Mouse (Mus musculus): ENCODE results near the gene Pdhb. TPM values are rescaled to one million over a fixed set of nuclear protein-coding genes. Genes with fewer than 3 reads are reported as not detected.

Pdhb gene
- polyA plus RNA-seq (2012; rRNA removed) = 112 and 136 TPM in 2 replicates

DNA sequence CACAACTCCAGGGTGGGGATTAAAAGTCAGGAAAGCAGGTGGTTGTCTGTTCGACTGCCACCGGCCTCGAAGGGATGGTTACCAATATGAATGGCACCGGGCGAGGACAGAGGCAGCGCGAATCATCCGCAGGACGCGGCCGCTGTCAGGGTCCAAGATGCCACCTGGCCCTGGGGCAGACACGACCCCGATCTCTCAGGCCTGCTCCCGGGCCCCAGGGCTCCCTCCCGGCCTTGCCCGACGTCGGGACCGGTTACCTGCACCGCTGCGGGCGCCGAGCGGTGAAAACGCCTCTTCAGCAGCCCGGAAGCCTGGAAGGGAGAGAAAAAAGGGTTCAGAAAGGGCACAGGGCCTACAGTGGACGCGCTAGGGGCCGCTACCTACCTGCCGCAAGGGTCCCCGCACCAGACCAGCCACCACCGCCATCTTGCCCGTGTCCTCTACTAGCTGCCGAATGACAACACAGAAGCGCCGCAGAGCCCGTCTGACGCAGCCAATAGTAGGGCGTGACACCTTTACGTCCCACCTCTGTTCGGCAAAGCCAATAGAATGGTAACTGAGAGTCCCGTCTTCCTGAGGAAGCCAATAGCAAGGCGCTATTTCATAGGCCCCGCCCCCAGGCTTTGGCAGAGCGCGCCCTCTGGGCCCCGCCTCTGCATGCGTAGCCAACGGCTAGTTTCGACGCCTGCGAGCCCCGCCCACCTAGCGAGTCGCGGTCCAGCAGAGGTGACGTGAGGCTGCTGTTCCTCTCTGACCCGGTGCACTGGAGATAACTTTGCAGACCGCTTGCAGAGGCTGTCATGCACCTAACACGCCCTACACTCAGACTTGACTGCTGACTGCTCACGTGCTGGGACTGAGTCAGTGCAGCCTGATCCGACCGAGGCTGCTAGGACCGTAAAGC lies at the start of gene Pdhb:
Gene Pdhb (minus strand): TSS at position 519 of the 904 bp plus-strand sequence.
- peak; percentile 92 for DNase-seq (ENCODE audit: low spot score)

DNA sequence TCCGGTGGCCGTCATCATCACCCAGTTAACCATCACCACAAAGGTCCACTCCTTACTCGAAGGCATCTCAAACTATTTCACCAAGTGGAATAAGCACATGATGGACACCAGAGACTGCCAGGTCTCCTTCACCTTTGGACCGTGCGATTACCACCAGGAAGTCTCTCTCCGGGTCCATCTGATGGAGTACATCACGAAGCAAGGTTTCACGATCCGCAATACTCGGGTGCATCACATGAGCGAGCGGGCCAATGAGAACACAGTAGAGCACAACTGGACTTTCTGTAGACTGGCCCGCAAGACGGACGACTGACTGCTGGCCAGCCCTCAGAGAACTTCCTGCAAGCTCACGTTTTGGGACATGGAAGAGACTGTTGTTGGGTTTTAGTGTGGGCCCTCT lies 49.7 kb upstream of the Pdhb start:
- no peak for DNase-seq (ENCODE audit: low spot score)

DNA sequence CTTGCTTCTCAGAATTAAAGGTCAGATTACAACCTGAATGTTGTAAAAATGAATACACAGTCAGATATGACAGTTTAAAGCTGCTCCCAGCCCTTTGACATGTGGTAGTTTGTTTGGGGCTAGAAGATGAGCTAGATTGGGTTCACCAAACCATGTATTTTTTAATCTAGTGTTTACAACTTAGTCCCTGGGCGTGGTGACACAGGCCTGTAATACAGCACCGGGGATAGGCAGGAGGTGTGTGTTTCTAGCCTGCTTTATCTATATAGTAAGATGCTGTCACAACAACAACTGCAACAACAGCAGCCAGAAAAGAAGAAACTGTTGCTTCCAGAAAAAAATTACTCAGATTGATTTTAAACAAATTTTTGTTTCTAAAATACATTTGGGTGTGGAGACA lies 48.1 kb upstream of the Pdhb start:
- DNase-seq (ENCODE audit: low spot score) = no peak

DNA sequence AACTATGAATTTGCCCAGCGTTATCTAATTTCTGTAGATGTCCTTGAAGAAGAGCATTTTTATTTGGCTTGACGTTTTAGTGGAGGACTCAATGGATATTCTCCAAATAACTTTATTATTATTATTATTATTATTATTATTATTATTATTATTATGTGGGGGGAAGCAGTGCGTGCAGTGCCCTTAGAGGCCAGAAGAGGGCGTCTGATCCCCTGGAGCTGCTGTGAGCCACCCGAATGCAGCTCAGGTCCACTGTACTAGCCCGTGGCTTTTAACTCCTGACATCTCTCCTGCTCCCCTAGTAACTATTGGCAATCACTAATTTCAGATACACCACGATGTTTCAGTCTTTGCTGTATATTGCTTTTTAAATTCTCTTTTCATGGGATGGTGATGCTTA lies 47.5 kb upstream of the Pdhb start:
- DNase-seq (ENCODE audit: low spot score) = no peak

DNA sequence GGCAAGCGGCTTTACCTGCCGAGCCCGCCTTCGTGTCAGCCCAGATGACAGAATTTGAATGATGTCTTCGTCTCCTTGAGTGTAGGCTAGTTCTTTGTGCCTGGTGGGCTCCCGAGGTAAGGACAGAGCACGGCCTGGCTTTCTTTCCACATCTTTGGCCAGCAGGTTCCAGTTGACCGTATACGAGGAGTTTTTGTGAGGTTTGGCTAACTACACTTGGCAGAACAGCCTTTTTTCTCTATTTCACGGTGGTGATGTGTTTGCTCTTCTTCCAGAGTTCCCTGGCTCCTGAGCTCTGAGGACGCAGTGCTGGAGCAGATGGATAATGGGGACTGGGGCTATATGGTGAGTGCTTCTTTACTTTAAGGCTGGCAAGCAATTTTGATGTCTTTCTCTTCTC lies 47.1 kb upstream of the Pdhb start:
- DNase-seq (ENCODE audit: low spot score) = no peak

DNA sequence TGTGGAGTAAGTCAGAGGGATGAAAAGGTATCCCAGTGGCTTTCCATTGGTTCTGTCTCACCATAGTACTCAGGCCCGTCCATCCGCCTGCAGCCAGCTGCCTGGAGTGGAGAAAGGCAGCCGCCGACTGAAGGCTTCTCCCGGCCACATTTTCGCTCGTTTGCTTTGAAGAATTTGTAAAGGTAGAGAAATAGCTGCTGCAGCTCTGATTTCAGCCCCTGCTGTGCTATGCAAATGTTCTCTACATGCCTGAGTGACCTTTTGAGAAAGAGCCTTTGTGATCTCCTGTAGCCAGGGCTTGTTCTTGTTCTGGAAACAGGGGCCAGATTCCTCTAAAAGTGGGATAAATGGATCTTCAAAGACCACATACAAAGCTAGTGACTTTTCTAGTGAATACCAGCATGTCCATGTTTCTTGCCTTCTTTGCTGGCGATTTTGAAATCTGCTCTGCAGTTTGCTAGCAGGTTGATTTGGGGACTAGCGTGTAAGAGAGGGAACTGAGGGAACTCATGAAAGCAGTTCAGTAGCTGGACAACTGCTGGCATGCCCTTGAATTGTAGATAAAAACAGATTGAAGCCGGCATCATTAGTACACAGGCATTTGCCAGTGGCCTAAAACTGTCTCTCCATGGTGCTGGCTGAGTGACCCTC lies 46.0 kb upstream of the Pdhb start:
- no peak for DNase-seq (ENCODE audit: low spot score)

DNA sequence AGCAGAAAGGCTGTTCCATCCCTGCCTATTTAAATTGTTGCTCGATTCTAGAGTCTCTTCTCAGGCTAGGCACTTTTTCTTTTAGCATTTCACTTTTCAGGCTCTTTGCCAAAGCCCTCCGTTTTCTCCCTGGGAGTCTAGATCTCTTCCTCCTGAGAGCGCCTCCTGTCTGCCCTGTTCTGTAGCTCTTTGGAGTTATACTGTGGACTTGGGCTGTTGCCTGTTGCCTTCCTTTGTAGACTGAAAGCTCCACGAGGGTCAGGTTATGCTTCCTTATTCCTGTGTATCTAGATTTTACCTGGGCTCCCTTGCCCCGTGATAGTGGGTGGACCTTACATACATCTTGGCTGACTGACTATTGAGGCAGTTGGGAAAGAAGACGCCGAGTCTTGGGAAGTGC lies 45.4 kb upstream of the Pdhb start:
- DNase-seq (ENCODE audit: low spot score) = no peak

DNA sequence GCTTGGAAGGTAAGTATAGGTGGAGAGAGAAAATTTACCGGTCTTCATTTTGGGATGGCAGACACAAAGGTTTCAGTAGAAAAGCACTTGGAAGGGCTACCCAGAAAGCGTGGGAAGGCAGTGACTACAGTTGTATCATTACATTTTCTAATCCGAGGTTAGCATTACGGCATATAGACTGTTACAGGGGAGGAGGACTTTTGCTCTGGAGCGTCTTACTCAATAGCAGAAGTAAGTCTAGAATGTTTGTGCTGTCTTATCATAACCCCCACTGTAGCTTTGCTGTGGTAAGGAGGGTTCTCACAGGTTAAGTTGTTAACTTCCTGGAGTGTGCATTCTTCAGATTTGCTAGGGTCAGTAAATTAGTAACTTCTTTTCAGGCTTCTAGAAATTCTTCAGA lies 43.3 kb upstream of the Pdhb start:
- DNase-seq (ENCODE audit: low spot score) = no peak

DNA sequence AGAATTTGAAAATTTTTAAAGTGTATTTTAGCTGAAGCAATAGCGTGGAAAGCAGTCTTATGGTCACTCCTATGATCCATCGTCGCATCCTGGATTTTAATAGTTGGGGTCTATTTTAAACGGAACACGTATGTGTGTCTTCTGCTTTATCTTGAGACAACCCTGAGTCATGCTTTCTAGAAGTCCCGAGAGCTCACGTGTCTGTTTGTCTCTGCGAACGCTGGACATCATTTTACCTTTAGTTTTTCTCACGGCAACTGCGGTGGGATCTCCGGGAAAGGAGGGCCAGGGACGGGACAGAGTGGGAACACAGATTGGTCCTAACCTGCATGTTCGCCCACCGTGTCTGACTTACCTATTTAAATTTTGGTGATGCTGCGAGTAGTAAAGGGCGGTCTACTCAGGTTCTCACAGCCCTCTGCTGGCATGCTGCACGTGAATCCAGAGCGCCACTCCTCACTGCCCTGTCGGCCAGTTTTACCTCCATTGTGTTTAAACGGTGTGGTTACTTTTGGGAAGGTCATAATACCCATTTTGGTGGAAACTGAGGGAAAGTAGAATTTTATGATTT lies 42.5 kb upstream of the Pdhb start:
- DNase-seq (ENCODE audit: low spot score) = no peak

DNA sequence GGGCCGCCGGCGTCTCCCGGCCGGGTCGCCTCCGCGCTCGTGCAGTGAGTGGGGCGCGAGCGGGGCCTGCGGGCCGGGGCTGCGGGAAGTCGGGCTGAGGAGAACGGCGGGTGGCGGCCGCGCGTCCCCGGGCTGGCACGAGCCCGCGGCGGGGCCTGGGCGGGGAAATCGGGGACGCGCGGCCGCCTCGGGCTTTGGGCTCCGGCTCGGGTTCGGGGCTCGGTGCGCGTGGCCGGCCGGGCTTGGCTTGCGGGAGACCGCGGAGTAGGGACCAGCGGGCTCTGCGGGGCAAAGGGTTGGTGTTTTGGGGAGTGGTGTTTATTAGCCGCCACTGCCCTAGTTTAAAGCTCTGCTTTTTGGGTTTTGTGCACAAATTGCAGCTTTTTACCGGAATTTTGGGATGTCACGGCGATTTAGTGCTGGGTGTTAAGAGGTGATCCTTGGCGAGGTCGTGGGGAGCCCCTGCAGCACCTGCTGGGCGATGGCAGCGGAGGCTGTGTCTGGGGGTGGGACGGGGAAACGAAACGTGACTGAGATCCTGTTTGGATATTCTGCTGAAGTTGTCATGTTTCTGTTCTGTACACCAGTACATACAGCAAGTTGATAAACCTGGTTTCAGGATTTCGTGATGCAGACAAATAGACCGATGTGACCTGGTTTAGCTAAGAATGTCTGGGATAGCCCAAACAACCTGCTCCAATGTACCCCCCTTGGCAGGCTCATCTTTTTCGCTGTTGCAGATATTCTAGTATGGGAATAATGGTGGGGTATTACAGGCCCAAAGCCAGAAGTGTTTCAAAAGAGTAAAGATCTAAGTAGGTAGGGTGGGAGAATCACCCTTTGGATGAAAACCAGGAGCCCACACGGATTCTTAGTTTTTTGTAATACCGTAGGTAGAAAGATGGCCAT lies 41.7 kb upstream of the Pdhb start:
- no peak for DNase-seq (ENCODE audit: low spot score)

DNA sequence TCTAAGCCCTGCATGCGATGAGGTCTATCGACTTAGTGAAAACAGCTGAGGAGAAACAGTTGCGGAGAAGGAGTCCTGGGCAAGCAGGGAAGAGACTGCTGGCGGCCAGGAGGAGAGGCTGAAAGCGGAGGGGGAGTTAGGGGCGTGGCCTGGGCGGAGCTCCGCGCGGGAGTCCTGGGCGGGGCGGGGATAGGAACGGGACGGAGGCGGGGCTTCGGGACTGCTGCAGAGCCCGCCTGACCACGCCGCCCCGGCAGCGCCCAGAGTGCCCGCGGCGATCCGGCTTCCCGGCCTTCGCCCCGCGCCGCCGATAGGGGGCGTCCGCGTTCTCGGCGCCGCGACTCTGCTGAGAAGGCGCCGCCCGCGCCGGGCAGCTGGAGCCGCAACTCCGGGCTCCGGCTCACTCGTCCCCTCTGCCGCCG lies 41.0 kb upstream of the Pdhb start, which contains the start of gene Kctd6:
Gene Kctd6 (plus strand): TSS at position 338 of the 422 bp plus-strand sequence.
- peak; percentile 97 for DNase-seq (ENCODE audit: low spot score)

DNA sequence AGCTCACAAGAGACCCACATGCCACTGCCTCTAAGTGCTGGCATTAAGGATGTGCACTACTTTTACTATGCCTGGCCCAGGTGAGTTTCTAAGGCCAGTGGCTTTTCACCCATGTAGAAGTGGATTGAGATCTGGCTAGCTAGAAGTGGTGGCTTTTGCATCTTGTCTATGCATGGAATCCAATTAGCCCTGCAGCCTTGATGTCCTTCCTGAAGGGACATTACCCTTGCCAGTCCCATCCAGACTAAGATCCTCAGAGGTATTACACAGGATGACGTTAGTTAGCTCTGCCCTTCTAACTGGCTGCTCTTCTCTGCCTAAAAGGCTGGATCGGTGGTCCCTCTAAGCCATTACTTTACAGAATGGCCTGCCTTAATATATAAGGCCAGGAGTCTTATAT lies 40.2 kb upstream of the Pdhb start:
- no peak for DNase-seq (ENCODE audit: low spot score)

DNA sequence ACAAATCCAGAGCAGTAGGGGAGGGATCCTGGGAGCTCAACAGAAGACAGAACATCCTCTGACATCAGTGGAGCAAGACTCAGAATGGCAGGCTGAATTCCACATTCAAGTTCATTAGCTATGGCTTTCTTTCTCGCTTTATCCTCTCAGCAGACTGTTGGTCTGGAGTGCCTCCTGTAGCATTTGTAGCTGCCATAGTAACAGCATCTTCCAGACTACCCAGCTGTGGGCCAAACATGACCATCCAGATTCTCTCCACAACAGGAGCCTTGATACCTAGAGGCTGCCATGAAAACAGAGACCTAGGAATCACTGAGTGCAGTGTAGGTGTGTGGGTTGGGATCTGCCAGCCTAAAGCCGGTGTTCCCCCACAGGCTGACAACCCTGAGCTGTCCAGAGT lies 37.1 kb upstream of the Pdhb start:
- DNase-seq (ENCODE audit: low spot score) = no peak

DNA sequence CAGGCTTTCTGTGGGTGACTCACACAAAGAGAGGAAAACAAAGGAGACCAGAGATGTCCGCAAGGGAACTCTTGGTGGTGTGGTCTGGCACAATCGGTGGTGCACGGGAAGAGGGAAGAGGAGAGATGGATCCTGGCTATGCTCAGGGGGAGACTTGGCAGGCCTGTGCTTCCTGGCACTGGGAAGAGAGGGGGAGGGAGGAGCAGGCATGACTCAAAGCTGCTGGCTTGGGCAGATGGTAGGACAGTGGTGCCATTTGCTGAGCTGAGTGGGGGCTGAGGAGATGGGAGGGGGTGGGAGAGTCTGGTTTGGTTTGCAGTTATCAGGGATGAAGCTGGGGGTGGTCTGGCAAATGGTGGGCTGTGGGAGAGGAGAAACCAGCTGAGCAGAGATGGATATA lies 36.1 kb upstream of the Pdhb start:
- no peak for DNase-seq (ENCODE audit: low spot score)

DNA sequence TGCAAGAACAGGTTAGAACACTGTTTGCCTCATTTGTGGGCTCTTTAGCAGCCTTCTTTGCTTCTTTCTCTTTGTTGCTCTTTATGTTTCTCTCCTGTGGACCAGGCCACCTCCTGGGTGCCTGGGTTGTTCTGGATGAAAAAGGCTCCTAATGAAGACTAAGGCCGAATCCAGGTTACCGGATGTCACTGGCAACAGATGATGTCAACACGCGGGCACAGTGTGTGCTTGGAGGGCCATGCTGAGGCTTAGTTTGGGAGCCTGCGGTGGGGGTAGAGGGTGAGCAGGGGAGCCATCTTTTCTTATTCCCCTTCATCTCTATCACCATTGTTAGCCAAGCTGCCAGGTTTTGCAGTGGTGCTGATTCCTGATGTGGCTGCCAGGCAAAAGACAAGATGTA lies 34.7 kb upstream of the Pdhb start:
- no peak for DNase-seq (ENCODE audit: low spot score)

DNA sequence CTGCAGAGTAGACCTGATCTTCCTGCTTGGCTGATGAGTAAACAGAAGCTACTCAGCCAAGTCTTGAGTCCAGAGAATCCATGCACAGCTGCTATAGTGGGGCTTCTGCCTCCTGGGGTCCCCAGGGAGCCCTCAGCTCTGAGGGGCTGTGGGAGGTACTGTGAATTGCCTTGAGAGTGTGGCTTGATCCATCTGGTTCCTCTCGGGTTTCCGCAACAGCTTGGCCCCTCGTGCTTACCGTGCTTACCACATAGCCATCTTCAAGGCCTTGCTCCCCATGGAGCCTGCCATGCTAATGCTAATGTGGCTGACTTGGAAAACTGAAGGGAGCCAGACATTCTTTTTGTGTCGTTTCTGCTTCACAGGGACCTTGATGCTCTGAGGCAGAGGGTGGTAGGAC lies 34.3 kb upstream of the Pdhb start:
- DNase-seq (ENCODE audit: low spot score) = no peak

DNA sequence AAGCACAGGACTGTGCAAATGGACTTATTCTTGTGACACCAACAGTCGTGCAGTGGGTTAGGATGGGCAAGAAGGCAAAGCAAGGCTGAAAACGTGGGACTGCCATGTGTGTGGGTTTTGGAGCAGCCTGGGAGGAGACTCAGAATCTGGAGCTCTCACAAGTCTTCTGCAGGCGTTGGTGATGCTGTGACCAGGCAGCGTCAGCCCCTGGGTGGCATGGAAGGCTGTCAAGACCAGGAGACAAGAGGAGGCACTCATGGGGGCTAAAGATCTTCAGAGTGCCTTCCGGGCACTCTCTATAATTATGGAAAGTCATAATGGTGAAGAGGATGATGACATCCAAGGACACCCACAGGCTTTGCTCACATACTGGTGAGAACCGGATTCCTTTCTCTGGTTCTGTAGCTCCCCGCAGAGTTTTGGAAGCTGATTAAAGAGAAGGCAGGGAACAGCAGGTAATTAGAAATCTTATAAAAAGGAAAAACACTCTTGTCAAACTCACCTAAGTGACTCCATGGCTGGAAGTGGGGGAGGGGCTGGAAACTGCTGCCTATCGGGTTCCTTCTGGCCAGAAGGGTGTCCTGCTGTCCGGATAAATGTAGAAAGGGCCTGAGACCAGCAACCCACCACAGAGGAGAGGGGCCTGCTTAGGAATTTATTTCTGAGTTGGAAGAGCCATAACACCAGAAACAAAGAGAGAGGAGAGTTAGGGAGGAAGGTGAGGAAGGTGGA lies 33.5 kb upstream of the Pdhb start:
- no peak for DNase-seq (ENCODE audit: low spot score)

DNA sequence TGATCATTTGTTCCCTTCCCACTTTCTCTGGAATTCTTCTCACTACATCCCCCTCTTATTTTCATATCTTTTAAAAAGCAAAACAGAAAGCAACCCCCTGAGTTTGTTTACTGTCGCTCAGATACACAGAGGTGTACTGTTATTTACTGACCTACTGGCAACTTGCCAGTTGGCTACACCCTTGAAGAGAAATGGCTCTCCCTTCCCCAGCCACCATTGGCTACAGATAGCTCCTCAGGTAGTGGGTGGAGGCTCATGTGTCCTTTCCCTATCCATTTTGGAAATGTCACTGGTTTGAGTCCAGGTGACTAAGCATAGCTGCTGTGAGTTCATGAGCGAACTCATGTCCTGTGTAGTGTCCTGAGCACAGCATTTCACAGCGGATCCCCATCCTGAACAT lies 28.9 kb upstream of the Pdhb start:
- no peak for DNase-seq (ENCODE audit: low spot score)

DNA sequence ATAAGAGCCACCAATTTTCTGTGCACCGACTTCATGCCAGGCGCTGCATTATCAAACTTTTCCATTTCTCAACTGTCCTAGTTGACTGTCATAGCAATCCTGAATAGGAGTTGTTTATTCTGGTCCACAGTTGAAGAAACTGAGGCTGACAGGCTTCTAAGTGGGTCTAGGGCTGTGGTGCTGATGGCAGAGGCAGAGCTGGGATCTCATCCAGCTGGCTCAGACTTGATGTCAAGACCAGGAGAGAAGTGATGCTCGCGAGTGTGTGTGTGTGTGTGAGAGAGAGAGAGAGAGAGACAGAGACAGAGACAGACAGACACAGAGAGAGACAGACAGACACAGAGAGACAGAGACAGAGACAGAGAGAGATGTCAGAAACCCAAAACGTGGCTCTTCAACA lies 27.9 kb upstream of the Pdhb start:
- DNase-seq (ENCODE audit: low spot score) = no peak

DNA sequence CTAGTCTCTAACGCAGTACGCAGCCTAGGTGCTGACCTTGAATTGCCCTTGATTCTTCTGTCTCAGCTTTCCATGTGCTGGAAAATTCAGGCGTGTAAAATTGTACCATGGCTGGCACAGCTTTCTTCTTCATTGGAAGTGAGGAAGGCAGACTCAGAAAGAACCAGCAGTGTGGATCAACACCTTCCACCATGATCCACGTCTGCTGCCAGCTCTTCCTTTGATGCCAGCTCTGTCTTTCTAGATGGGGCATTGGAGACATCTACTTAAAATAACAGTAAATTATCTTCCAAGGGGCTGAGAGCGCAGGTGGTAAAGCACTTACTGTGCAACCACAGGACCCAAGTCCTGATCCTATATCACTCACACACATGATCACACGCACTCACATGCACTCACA lies 19.9 kb upstream of the Pdhb start:
- no peak for DNase-seq (ENCODE audit: low spot score)

DNA sequence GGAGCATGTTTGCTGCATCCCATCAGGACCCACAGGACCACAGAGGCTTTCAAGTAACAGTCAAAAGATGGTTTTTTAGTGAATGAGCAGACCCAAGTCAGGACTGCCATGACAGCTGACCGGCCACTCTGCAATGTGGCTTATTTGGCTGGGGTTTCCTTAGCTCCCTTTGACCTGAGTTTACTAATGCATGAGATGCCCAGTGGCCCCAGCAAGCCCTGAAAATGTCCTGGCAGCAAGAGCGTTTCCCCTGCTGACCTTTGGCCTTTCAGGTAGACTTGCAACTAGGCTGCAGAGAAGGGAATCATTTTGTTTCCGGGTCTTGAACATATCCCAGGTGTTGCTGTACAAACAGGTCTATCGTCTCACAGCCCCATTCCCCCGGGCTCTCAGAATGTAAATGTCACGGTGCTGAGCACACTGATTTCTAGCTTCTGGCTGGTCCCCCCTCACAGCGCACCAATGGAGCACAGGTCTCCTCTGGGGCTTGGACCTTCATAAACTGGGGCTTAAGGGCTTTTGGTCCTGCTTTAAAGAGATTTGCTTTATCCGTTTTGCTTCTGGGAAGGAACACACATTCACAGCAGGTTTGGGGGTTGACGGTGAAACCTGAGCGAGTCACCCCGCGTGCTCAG lies 18.6 kb upstream of the Pdhb start:
- no peak for DNase-seq (ENCODE audit: low spot score)
